8 mouse cellular contexts compared by ENCODE assay signal in the genomic region with DNA sequence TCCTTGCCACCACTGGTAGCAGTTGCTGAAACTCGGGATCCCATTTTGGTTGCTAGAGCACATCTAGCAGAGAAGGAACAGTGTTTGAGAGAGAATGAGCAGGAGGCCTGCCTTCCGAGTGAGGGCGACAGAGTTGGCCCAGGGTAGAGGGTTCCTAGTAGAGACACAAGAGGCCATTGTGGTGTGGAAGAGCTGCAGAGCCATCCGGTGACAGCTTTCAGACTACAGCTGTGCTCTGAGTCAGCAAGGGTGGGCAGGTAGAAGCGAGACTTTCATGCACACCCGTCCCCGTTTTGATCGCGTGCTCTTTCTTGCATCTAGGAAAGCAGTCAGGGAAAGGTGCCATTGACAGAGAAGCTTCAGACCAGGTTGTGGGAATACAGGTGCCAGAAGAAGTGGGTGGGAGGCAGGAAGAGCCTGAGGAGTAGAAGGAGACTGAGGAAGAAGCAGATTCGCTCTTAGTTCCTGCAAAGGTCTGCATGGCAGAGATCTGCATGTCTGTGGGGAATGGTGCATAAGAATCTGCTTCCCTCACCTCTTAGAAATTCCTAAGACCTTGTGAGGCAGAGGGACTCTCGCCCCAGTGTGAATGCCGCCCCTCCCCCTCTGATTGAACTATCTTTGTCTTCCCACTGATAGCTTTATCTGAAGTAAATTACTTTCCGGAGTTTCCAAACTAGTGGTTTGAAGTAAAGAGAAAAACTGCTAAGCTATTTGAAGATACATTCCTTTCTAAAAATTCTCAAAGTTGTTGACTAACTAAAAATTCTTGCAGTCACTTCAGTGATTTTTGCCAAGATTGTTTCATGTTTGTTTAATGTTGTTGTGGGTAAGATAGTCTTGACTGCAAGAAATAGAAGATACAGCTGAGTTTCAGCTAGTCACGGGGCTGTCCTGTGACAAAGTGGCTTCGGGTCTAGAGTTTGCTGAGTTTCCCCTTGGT. TPM values are rescaled to one million over a fixed set of nuclear protein-coding genes. Genes with fewer than 3 reads are reported as not detected.
DNase-seq lines count a peak whose midpoint lies in the region; ATAC-seq lines count a peak whose summit lies in the region.

No protein-coding gene starts in this region.

- H3K36me3 ChIP-seq in forebrain, embryonic 10.5 days (replicated peaks), result peaks cover 29% of the 10 kb centered on the region
- no peaks in the 10 kb centered on the region for H3K36me3 ChIP-seq in forebrain, embryonic 11.5 days (ENCODE audit: control insufficient read depth, insufficient read depth, low read length)
- H3K36me3 ChIP-seq in midbrain, embryonic 15.5 days (replicated peaks), result no peaks in the 10 kb centered on the region
- no peaks in the 10 kb centered on the region for H3K36me3 ChIP-seq in midbrain, embryonic 11.5 days (ENCODE audit: control insufficient read depth, insufficient read depth, low read length)
- no peaks in the 10 kb centered on the region for H3K36me3 ChIP-seq in hindbrain, embryonic 15.5 days
- H3K36me3 ChIP-seq in neural tube, embryonic 14.5 days (ENCODE audit: control insufficient read depth, insufficient read depth, low read length), result peaks cover 7% of the 10 kb centered on the region; the same call in 1 of the 2 replicates

- H3K4me2 ChIP-seq in forebrain, embryonic 11.5 days (ENCODE audit: low read depth, low read length, severe bottlenecking), result no peak overlapping the region; the same call in 1 of the 2 replicates
- no peak overlapping the region for H3K4me2 ChIP-seq in midbrain, embryonic 15.5 days
- no peak overlapping the region for H3K4me2 ChIP-seq in midbrain, embryonic 11.5 days
- H3K4me2 ChIP-seq in hindbrain, embryonic 15.5 days, result no peak overlapping the region
- H3K4me2 ChIP-seq in neural tube, embryonic 14.5 days (ENCODE audit: low read depth, low read length), result no peak overlapping the region

- H3K9me3 ChIP-seq in forebrain, embryonic 10.5 days, result no peaks in the 10 kb centered on the region
- H3K9me3 ChIP-seq in forebrain, embryonic 11.5 days (ENCODE audit: control insufficient read depth, low read length), result no peaks in the 10 kb centered on the region
- H3K9me3 ChIP-seq in midbrain, embryonic 15.5 days, result no peaks in the 10 kb centered on the region
- no peaks in the 10 kb centered on the region for H3K9me3 ChIP-seq in midbrain, embryonic 11.5 days (ENCODE audit: control insufficient read depth, low read length)
- no peaks in the 10 kb centered on the region for H3K9me3 ChIP-seq in hindbrain, embryonic 15.5 days
- H3K9me3 ChIP-seq in neural tube, embryonic 14.5 days (ENCODE audit: control insufficient read depth, low read length), result no peaks in the 10 kb centered on the region

- no peak for DNase-seq in forebrain, embryonic 10.5 days (ENCODE audit: extremely low spot score, low spot score)
- DNase-seq in forebrain, embryonic 11.5 days (ENCODE audit: low spot score), result no peak
- no peak for DNase-seq in midbrain, embryonic 11.5 days (ENCODE audit: low spot score, missing footprints)
- DNase-seq in cerebellum, adult 9-11 months, result no peak
- DNase-seq in gastrocnemius, postnatal 4 days (ENCODE audit: low spot score in 2 of 2), result no peak

- no peak for ATAC-seq in forebrain, embryonic 11.5 days (replicated peaks; ENCODE audit: low FRiP score)
- no peak for ATAC-seq in midbrain, embryonic 15.5 days (replicated peaks)
- no peak for ATAC-seq in midbrain, embryonic 11.5 days (ENCODE audit: low FRiP score)
- ATAC-seq in hindbrain, embryonic 15.5 days (ENCODE audit: low FRiP score, low read depth), result no peak
- no peak for ATAC-seq in neural tube, embryonic 14.5 days (ENCODE audit: low read depth)

- no peaks in the 10 kb centered on the region for H3K27me3 ChIP-seq in forebrain, embryonic 10.5 days (ENCODE audit: poor library complexity, severe bottlenecking)
- no peaks in the 10 kb centered on the region for H3K27me3 ChIP-seq in forebrain, embryonic 11.5 days (ENCODE audit: control insufficient read depth, insufficient read depth, low read length)
- no peaks in the 10 kb centered on the region for H3K27me3 ChIP-seq in midbrain, embryonic 15.5 days (replicated peaks)
- H3K27me3 ChIP-seq in midbrain, embryonic 11.5 days (ENCODE audit: control insufficient read depth, insufficient read depth, low read length), result no peaks in the 10 kb centered on the region
- H3K27me3 ChIP-seq in hindbrain, embryonic 15.5 days, result no peaks in the 10 kb centered on the region
- H3K27me3 ChIP-seq in neural tube, embryonic 14.5 days (ENCODE audit: control insufficient read depth, insufficient read depth, low read length), result no peaks in the 10 kb centered on the region

- H3K4me1 ChIP-seq in forebrain, embryonic 10.5 days, result peaks cover 61% of the 10 kb centered on the region
- no peaks in the 10 kb centered on the region; the same call in none of the 2 replicates for H3K4me1 ChIP-seq in forebrain, embryonic 11.5 days (replicated peaks; ENCODE audit: control insufficient read depth, insufficient read depth, low read length)
- H3K4me1 ChIP-seq in midbrain, embryonic 15.5 days, result peaks cover 62% of the 10 kb centered on the region
- H3K4me1 ChIP-seq in midbrain, embryonic 11.5 days (ENCODE audit: control insufficient read depth, insufficient read depth, low read length), result peaks cover 14% of the 10 kb centered on the region
- peaks cover 72% of the 10 kb centered on the region for H3K4me1 ChIP-seq in hindbrain, embryonic 15.5 days (replicated peaks)
- H3K4me1 ChIP-seq in neural tube, embryonic 14.5 days (ENCODE audit: control insufficient read depth, insufficient read depth, low read length), result peaks cover 59% of the 10 kb centered on the region

- H3K9ac ChIP-seq in forebrain, embryonic 11.5 days (ENCODE audit: low read length), result no peak overlapping the region
- no peak overlapping the region for H3K9ac ChIP-seq in midbrain, embryonic 15.5 days
- no peak overlapping the region for H3K9ac ChIP-seq in midbrain, embryonic 11.5 days (ENCODE audit: low read length)
- no peak overlapping the region for H3K9ac ChIP-seq in hindbrain, embryonic 15.5 days
- H3K9ac ChIP-seq in neural tube, embryonic 14.5 days (replicated peaks; ENCODE audit: low read depth, low read length), result no peak overlapping the region

- H3K4me3 ChIP-seq in forebrain, embryonic 10.5 days, result peak overlapping the region; percentile 14; the same call in 1 of the 2 replicates
- no peak overlapping the region for H3K4me3 ChIP-seq in forebrain, embryonic 11.5 days (ENCODE audit: low read depth, low read length)
- no peak overlapping the region for H3K4me3 ChIP-seq in midbrain, embryonic 15.5 days
- H3K4me3 ChIP-seq in midbrain, embryonic 11.5 days (ENCODE audit: low read depth, low read length), result no peak overlapping the region
- H3K4me3 ChIP-seq in hindbrain, embryonic 15.5 days, result no peak overlapping the region
- no peak overlapping the region for H3K4me3 ChIP-seq in neural tube, embryonic 14.5 days (ENCODE audit: low read depth, low read length)

- WGBS in forebrain, embryonic 10.5 days, result 27% methylated on average over 15 of the region's 15 CpGs
- WGBS in forebrain, embryonic 11.5 days, result 29% methylated on average over 15 of the region's 15 CpGs
- 33% methylated on average over 15 of the region's 15 CpGs for WGBS in midbrain, embryonic 15.5 days
- WGBS in midbrain, embryonic 11.5 days, result 26% methylated on average over 15 of the region's 15 CpGs
- WGBS in hindbrain, embryonic 15.5 days, result 28% methylated on average over 15 of the region's 15 CpGs
- WGBS in neural tube, embryonic 14.5 days, result 27% methylated on average over 15 of the region's 15 CpGs

- H3K27ac ChIP-seq in forebrain, embryonic 10.5 days, result 0 out of 2 replicates have a peak overlapping the region, but pooled peaks have one; percentile 12
- H3K27ac ChIP-seq in forebrain, embryonic 11.5 days (ENCODE audit: low read depth, low read length), result no peak overlapping the region
- H3K27ac ChIP-seq in midbrain, embryonic 15.5 days, result peak overlapping the region; percentile 40; the same call in 1 of the 2 replicates
- H3K27ac ChIP-seq in midbrain, embryonic 11.5 days (ENCODE audit: low read depth, low read length), result no peak overlapping the region; the same call in 1 of the 2 replicates
- peak overlapping the region; percentile 38; the same call in 1 of the 2 replicates for H3K27ac ChIP-seq in hindbrain, embryonic 15.5 days (replicated peaks)
- peak overlapping the region; percentile 3; the same call in 1 of the 2 replicates for H3K27ac ChIP-seq in neural tube, embryonic 14.5 days (ENCODE audit: low read depth, low read length)

RNA-seq across cellular contexts. Expression of a gene that starts 23.0 kb away (rescaled TPM):
- 28.3 and 31.0 TPM in 2 replicates for polyA plus RNA-seq in forebrain, embryonic 10.5 days (2016; fragmentation: Nextera tagmentation; extraction: Ambion mirVana)
- polyA plus RNA-seq in forebrain, embryonic 11.5 days (2014; fragmentation: Nextera tagmentation; extraction: Ambion mirVana), result 52.4 and 58.2 TPM in 2 replicates
- 46.5 and 55.2 TPM in 2 replicates for polyA plus RNA-seq in midbrain, embryonic 15.5 days (2015; fragmentation: Nextera tagmentation; extraction: Ambion mirVana)
- 30.7 and 33.7 TPM in 2 replicates for polyA plus RNA-seq in midbrain, embryonic 11.5 days (2014; fragmentation: Nextera tagmentation; extraction: Ambion mirVana)
- polyA plus RNA-seq in hindbrain, embryonic 15.5 days (2015; fragmentation: Nextera tagmentation; extraction: Ambion mirVana), result 41.5 and 42.6 TPM in 2 replicates
- 47.9 and 56.6 TPM in 2 replicates for polyA plus RNA-seq in neural tube, embryonic 14.5 days (2014; fragmentation: Nextera tagmentation; extraction: Ambion mirVana)
- total RNA-seq in gastrocnemius, postnatal 4 days (2021), result 100 to 1,000 TPM; 156 to 168 TPM

Comparison
In these comparisons a context has a peak if more than half of its experiments do, and no peak if none do; other contexts are left out.
1. H3K27ac ChIP-seq: peak in forebrain, embryonic 10.5 days (single experiment), midbrain, embryonic 15.5 days (single experiment), hindbrain, embryonic 15.5 days (single experiment) and neural tube, embryonic 14.5 days (single experiment); none in forebrain, embryonic 11.5 days (single experiment) and midbrain, embryonic 11.5 days (single experiment).